Mouse (Mus musculus): ENCODE data around the gene Fam180a. TPM values are rescaled to one million over a fixed set of nuclear protein-coding genes. Genes with fewer than 3 reads are reported as not detected.

The Fam180a gene
- polyA plus RNA-seq, 1 experiment from 2014 or later: 2.1 TPM

GRCm38 (mm10) chr6:35273391-35274082, 52.4 kb downstream of the Fam180a start:
- H3K27me3 ChIP-seq (replicated peaks; ENCODE audit: control insufficient read depth, insufficient read depth, low read length): no peaks in the 10 kb centered on the region
- no peak overlapping the region for H3K27ac ChIP-seq (ENCODE audit: low read length)
- no peak overlapping the region for H3K9ac ChIP-seq (ENCODE audit: low read depth, low read length)
- peaks cover 6% of the 10 kb centered on the region; the same call in 1 of the 2 replicates for H3K4me1 ChIP-seq (ENCODE audit: control insufficient read depth, insufficient read depth, low read length)
- H3K4me2 ChIP-seq (ENCODE audit: low read depth, low read length): no peak overlapping the region
- H3K36me3 ChIP-seq (ENCODE audit: control insufficient read depth, insufficient read depth, low read length): no peaks in the 10 kb centered on the region
- no peak for ATAC-seq
- 67% methylated on average over 11 of the region's 11 CpGs for WGBS
- H3K4me3 ChIP-seq (ENCODE audit: low read length): no peak overlapping the region
- H3K9me3 ChIP-seq (ENCODE audit: control insufficient read depth, low read length): no peaks in the 10 kb centered on the region

DNA sequence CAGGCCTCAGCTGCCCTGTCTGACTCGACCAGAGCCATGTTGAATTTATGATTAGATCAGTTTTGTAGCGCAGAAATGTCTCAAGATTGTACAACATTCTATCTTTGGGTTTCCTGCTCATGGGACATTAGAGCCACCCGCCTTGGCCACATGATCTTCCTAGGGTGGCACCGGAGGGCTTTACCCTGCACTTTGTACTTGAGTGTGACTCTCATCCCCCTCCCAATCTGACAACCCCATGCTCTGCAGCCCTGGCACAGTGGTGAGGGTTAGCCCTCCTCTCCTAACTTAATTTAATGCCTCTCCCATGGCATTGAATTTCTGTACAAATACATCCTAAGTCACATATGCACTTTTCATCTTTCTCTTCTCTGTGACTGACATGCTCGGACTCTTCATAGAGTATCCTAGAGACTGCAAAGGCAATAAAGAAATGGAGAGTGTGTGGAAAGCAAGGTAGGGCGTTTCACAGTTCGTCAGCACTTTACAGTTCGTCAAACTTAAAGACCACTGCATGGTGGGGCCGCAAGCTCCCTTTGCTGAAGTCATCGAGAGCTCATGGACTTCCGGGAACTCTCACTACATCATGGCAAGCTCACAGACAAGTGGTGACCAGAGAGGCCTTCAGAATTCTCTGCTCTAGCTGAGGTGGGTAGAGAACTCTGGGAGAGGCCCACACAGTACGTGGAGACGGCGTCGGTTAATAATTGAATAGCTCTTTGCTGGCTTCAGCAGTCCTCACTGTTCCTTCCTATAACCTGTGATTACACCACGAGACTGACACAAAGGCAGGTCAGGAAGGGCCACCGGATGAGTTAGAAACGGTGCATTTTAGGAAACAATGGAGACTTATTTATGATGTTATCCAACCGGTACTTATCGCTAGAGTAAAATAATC, 53.8 kb downstream of the Fam180a start:
- Histone ChIP-seq H3K4me2 (ENCODE audit: low read depth, low read length) (no peak overlapping the region), H3K4me1 (ENCODE audit: control insufficient read depth, insufficient read depth, low read length) (0 out of 2 replicates have a peak, but pooled peaks cover 3% of the 10 kb centered on the region), H3K9ac (ENCODE audit: low read depth, low read length) (no peak overlapping the region), H3K4me3 (ENCODE audit: low read length) (no peak overlapping the region), H3K36me3 (ENCODE audit: control insufficient read depth, insufficient read depth, low read length) (no peaks in the 10 kb centered on the region), H3K27ac (ENCODE audit: low read length) (peak overlapping the region; percentile 67; the same call in 1 of the 2 replicates), H3K27me3 (replicated peaks; ENCODE audit: control insufficient read depth, insufficient read depth, low read length) (no peaks in the 10 kb centered on the region), H3K9me3 (ENCODE audit: control insufficient read depth, low read length) (no peaks in the 10 kb centered on the region)
- 76% methylated on average over 20 of the region's 20 CpGs for WGBS
- peak; percentile 91 for ATAC-seq

- peak; percentile 5; the same call in 1 of the 2 replicates for ATAC-seq
- WGBS: 86% methylated on average over 12 of the region's 12 CpGs
These were observed 54.7 kb downstream of the Fam180a start for GRCm38 (mm10) chr6:35271094-35271855.

GRCm38 (mm10) chr6:35269643-35270042, 56.3 kb downstream of the Fam180a start:
- H3K4me2 ChIP-seq (ENCODE audit: low read depth, low read length): no peak overlapping the region
- no peaks in the 10 kb centered on the region for H3K27me3 ChIP-seq (replicated peaks; ENCODE audit: control insufficient read depth, insufficient read depth, low read length)
- no peak overlapping the region for H3K9ac ChIP-seq (ENCODE audit: low read depth, low read length)
- no peak overlapping the region for H3K27ac ChIP-seq (ENCODE audit: low read length)
- no peaks in the 10 kb centered on the region for H3K36me3 ChIP-seq (ENCODE audit: control insufficient read depth, insufficient read depth, low read length)
- no peak overlapping the region for H3K4me3 ChIP-seq (ENCODE audit: low read length)
- 77% methylated on average over 13 of the region's 13 CpGs for WGBS
- no peaks in the 10 kb centered on the region for H3K9me3 ChIP-seq (ENCODE audit: control insufficient read depth, low read length)
- H3K4me1 ChIP-seq (ENCODE audit: control insufficient read depth, insufficient read depth, low read length): 0 out of 2 replicates have a peak, but pooled peaks cover 3% of the 10 kb centered on the region
- no peak for ATAC-seq

More at GRCm38 (mm10) chr6:35271094-35271855, 54.7 kb downstream of the Fam180a start:
- H3K4me2 ChIP-seq (ENCODE audit: low read depth, low read length): no peak overlapping the region
- no peaks in the 10 kb centered on the region for H3K36me3 ChIP-seq (ENCODE audit: control insufficient read depth, insufficient read depth, low read length)
- H3K27ac ChIP-seq (ENCODE audit: low read length): peak overlapping the region; percentile 67; the same call in 1 of the 2 replicates
- no peak overlapping the region for H3K4me3 ChIP-seq (ENCODE audit: low read length)
- no peaks in the 10 kb centered on the region for H3K9me3 ChIP-seq (ENCODE audit: control insufficient read depth, low read length)
- H3K9ac ChIP-seq (ENCODE audit: low read depth, low read length): no peak overlapping the region
- H3K4me1 ChIP-seq (ENCODE audit: control insufficient read depth, insufficient read depth, low read length): 0 out of 2 replicates have a peak, but pooled peaks cover 3% of the 10 kb centered on the region
- H3K27me3 ChIP-seq (replicated peaks; ENCODE audit: control insufficient read depth, insufficient read depth, low read length): no peaks in the 10 kb centered on the region

DNA sequence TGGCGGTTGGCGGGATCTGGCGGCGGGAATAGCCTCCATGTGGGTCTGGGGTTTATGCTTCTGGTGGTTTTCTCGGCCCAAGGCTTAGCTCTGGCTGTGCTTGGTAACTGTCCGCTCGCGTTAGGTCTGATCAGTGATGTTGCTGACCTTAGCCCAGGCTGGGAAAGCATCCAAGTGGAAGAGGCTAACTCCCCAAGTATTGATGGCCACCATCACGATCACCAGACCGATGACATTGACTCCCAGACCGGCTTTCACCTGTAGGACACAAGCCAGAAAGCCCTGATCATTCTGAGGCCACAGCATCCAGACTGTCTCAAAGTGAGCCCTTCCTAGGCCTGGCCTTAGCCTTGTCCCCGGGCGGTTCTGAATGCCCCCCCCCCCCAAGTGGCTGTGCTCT, 57.2 kb downstream of the Fam180a start:
- Histone ChIP-seq H3K4me2 (ENCODE audit: low read depth, low read length) (no peak overlapping the region), H3K36me3 (ENCODE audit: control insufficient read depth, insufficient read depth, low read length) (no peaks in the 10 kb centered on the region), H3K9ac (ENCODE audit: low read depth, low read length) (no peak overlapping the region), H3K27me3 (replicated peaks; ENCODE audit: control insufficient read depth, insufficient read depth, low read length) (no peaks in the 10 kb centered on the region), H3K9me3 (ENCODE audit: control insufficient read depth, low read length) (no peaks in the 10 kb centered on the region), H3K27ac (ENCODE audit: low read length) (no peak overlapping the region), H3K4me3 (ENCODE audit: low read length) (no peak overlapping the region), H3K4me1 (ENCODE audit: control insufficient read depth, insufficient read depth, low read length) (0 out of 2 replicates have a peak, but pooled peaks cover 3% of the 10 kb centered on the region)
- 96% methylated on average over 13 of the region's 13 CpGs for WGBS
- no peak for ATAC-seq

DNA sequence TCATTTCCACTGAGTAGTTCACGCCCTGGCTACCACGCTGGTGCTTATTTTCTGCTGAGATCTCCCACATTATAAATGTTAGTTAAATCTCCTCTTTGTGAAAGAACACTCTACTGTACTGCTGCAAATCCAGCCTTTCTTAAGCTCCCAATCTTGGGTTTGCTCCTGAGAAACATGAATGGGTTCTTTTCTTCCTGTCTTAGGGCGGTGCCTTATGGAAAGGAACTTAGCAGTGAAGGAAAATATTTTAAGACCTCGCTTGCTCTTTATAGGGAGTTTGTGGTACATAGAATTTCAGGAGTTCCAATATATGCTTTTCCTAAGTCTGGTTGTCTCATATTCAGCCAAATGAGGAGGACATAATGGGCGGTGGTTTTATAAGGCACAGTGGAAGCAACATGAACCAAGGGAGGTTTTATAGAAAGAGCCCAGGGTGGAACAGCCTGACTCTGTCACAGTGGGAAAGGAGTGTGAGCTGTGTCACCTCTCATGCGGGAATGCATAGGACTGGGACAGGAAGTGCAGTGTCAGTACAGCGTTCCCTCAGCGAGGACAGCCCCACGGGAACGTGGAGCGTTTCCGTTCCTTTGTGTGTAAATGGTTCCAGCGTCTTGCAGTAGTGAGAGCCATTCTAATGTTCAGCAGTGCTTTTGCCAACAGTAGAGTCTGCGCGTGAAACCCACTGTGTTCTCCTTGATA, 60.2 kb downstream of the Fam180a start:
- Histone ChIP-seq H3K4me2 (ENCODE audit: low read depth, low read length) (no peak overlapping the region), H3K27ac (ENCODE audit: low read length) (no peak overlapping the region), H3K4me3 (ENCODE audit: low read length) (no peak overlapping the region), H3K9ac (ENCODE audit: low read depth, low read length) (no peak overlapping the region), H3K4me1 (ENCODE audit: control insufficient read depth, insufficient read depth, low read length) (no peaks in the 10 kb centered on the region), H3K36me3 (ENCODE audit: control insufficient read depth, insufficient read depth, low read length) (peaks cover 9% of the 10 kb centered on the region; the same call in 1 of the 2 replicates), H3K9me3 (ENCODE audit: control insufficient read depth, low read length) (no peaks in the 10 kb centered on the region), H3K27me3 (replicated peaks; ENCODE audit: control insufficient read depth, insufficient read depth, low read length) (no peaks in the 10 kb centered on the region)
- WGBS: 84% methylated on average over 15 of the region's 15 CpGs
- no peak for ATAC-seq

Other genes with a start within 250 kb of the Fam180a start
- gene Cnot4, start 192.4 kb downstream of the Fam180a start, polyA plus RNA-seq (2015; fragmentation: Nextera tagmentation; extraction: Ambion mirVana): 21.2 and 23.1 TPM in 2 replicates
- gene Nup205, start 148.7 kb downstream of the Fam180a start, polyA plus RNA-seq (2015; fragmentation: Nextera tagmentation; extraction: Ambion mirVana): 23.7 and 23.8 TPM in 2 replicates
- 0.27 and 0.43 TPM in 2 replicates for gene Slc13a4, start 18.0 kb downstream of the Fam180a start, polyA plus RNA-seq (2015; fragmentation: Nextera tagmentation; extraction: Ambion mirVana)
- gene Mtpn, start 213.7 kb upstream of the Fam180a start, polyA plus RNA-seq (2015; fragmentation: Nextera tagmentation; extraction: Ambion mirVana): 130 and 136 TPM in 2 replicates

Data from intestine, embryonic 16.5 days (tissue).